Mouse (Mus musculus): ENCODE data around the gene Atf1.

- no peak for TF ChIP-seq POLR2A (IDR thresholded peaks at IDR 0.05; ENCODE audit: extremely low read depth, insufficient read depth, low read length)
- TF ChIP-seq CTCF (IDR thresholded peaks at IDR 0.05; ENCODE audit: low read depth, low read length) = no peak
These were observed 4.3 kb downstream of the Atf1 start for GRCm38 (mm10) chr15:100231616-100232525.

Data from liver, adult 2 months (tissue).